Mouse (Mus musculus): Measurements from ENCODE around the gene Nxf1.

DNA sequence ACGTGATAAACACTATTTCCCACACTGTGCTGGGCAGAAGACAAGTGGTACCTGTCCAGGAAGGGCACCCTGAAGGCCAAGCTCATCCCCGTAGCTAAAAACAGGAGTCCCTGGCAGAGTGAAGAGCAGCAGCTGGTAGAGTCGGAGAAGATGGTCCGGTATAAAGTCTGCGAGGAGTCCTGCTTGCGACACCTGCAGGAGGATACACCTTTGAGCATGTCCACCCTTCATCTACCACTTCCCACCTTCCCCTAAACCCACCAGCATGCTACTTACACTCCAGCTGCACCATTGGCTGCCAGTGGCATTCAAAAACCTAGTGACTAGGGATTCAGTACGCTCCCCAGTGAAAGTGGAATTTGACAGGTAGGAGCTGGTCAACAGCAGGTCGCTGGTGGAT is 47.9 kb upstream of the Nxf1 start:
- no peak for TF ChIP-seq CTCF (IDR thresholded peaks at IDR 0.05; ENCODE audit: low read depth)
- no peak for TF ChIP-seq EP300 (optimal IDR thresholded peaks at IDR 0.05)

Data from stomach, postnatal 0 days (tissue).